In genomic region chr1:165609495-165610320, GRCm38 (mm10) we compare ENCODE assay signal across 10 mouse cellular contexts. TPM values are rescaled to one million over a fixed set of nuclear protein-coding genes. Genes with fewer than 3 reads are reported as not detected.
DNase-seq lines count a peak whose midpoint lies in the region; ATAC-seq and TF ChIP-seq lines count a peak whose summit lies in the region.
"Had no signal": no experiment of that assay in that cellular context is flagged by ENCODE, and none has a peak within 500 bp of the region (broad histone marks: within the 10 kb centered on the region; RNA-seq: fewer than 3 reads in every experiment).

No protein-coding gene starts in this region.

- no peak for TF ChIP-seq CTCF in heart, postnatal 0 days (IDR thresholded peaks at IDR 0.05; ENCODE audit: low read depth)

- no peak overlapping the region for H3K9ac ChIP-seq in heart, postnatal 0 days (replicated peaks; ENCODE audit: low read depth, low read length)
- no peak overlapping the region for H3K9ac ChIP-seq in midbrain, embryonic 15.5 days

- H3K4me2 ChIP-seq in heart, postnatal 0 days (ENCODE audit: low read depth, low read length): no peak overlapping the region
- no peak overlapping the region for H3K4me2 ChIP-seq in midbrain, embryonic 15.5 days

- WGBS in heart, postnatal 0 days: 60% methylated on average over 7 of the region's 7 CpGs
- 38% methylated on average over 7 of the region's 7 CpGs for WGBS in midbrain, embryonic 15.5 days

- H3K4me1 ChIP-seq in heart, postnatal 0 days (ENCODE audit: control insufficient read depth, insufficient read depth): peaks cover 8% of the 10 kb centered on the region
- H3K4me1 ChIP-seq in midbrain, embryonic 15.5 days: peaks cover 15% of the 10 kb centered on the region

- DNase-seq in heart, postnatal 0 days (ENCODE audit: low spot score): no peak
- no peak for DNase-seq in heart, adult 8-10 months (ENCODE audit: low spot score)
- peak; percentile 74 for DNase-seq in induced T-regulatory cell, adult 2 months (ENCODE audit: low read depth)
- DNase-seq in ovary, postnatal 14 days (ENCODE audit: low spot score): no peak
- DNase-seq in thymus, postnatal 36 days: no peak
- no peak for DNase-seq in thymus, postnatal 4 days
- DNase-seq: lung, postnatal 14 days had no signal

- H3K27ac ChIP-seq in heart, postnatal 0 days (ENCODE audit: low read depth): peak overlapping the region; percentile 26; the same call in 1 of the 2 replicates
- peak overlapping the region; percentile 60 for H3K27ac ChIP-seq in midbrain, embryonic 15.5 days

- no peaks in the 10 kb centered on the region for H3K27me3 ChIP-seq in heart, postnatal 0 days (ENCODE audit: control insufficient read depth, insufficient read depth, low read length)
- H3K27me3 ChIP-seq in midbrain, embryonic 15.5 days (replicated peaks): no peaks in the 10 kb centered on the region

- H3K9me3 ChIP-seq in heart, postnatal 0 days (replicated peaks; ENCODE audit: control insufficient read depth, low read length): no peaks in the 10 kb centered on the region
- no peaks in the 10 kb centered on the region for H3K9me3 ChIP-seq in midbrain, embryonic 15.5 days

- TF ChIP-seq EP300 in heart, postnatal 0 days (IDR thresholded peaks at IDR 0.05; ENCODE audit: low read depth): no peak

- ATAC-seq in heart, postnatal 0 days (ENCODE audit: insufficient read depth, low read depth): no peak
- ATAC-seq in common myeloid progenitor, adult 5-6 weeks (replicated peaks; ENCODE audit: low read depth, poor library complexity, severe bottlenecking): 0 out of 2 replicates have a peak, but pooled peaks have one; percentile 15
- ATAC-seq in midbrain, embryonic 15.5 days (replicated peaks): peak; percentile 58

- H3K36me3 ChIP-seq in heart, postnatal 0 days (replicated peaks; ENCODE audit: control insufficient read depth, insufficient read depth, low read length): peaks cover 24% of the 10 kb centered on the region
- peaks cover under 1% of the 10 kb centered on the region; the same call in 1 of the 2 replicates for H3K36me3 ChIP-seq in midbrain, embryonic 15.5 days (replicated peaks)

- H3K4me3 ChIP-seq in heart, postnatal 0 days (ENCODE audit: low read depth, low read length): no peak overlapping the region
- no peak overlapping the region for H3K4me3 ChIP-seq in midbrain, embryonic 15.5 days
- H3K4me3 ChIP-seq: erythroblast, embryonic 14.5 days had no signal

RNA-seq across cellular contexts. Expression of gene Mpzl1, which starts 24.6 kb away (rescaled TPM):
- total RNA-seq in heart, postnatal 0 days (2014; rRNA removed; ENCODE audit: low replicate concordance): 16.6 and 17.9 TPM in 2 replicates
- polyA plus RNA-seq in heart, postnatal 0 days (2015; fragmentation: Nextera tagmentation; extraction: Ambion mirVana): 57.1 and 57.5 TPM in 2 replicates
- 10 to 100 TPM; 12.3 to 13.6 (median 12.4) TPM for total RNA-seq in heart, adult 8-10 months (2022)
- 2.0 and 9.5 TPM in 2 replicates for total RNA-seq in common myeloid progenitor, adult 5-6 weeks (2017)
- polyA plus RNA-seq in midbrain, embryonic 15.5 days (2015; fragmentation: Nextera tagmentation; extraction: Ambion mirVana): 156 and 168 TPM in 2 replicates
